9 mouse cellular contexts compared by ENCODE assay signal in genomic region chrX:94012479-94013167, GRCm38 (mm10). TPM values are rescaled to one million over a fixed set of nuclear protein-coding genes. Genes with fewer than 3 reads are reported as not detected.
DNase-seq lines count a peak whose midpoint lies in the region; ATAC-seq lines count a peak whose summit lies in the region.
"Had no signal": no experiment of that assay in that cellular context is flagged by ENCODE, and none has a peak within 500 bp of the region (broad histone marks: within the 10 kb centered on the region; RNA-seq: fewer than 3 reads in every experiment).

No protein-coding gene starts in this region.

- ATAC-seq in hindbrain, embryonic 13.5 days (ENCODE audit: low FRiP score) = no peak; the same call in 1 of the 2 replicates
- no peak for ATAC-seq in neural tube, embryonic 15.5 days (ENCODE audit: low FRiP score)

- H3K9ac ChIP-seq in hindbrain, embryonic 13.5 days = no peak overlapping the region
- H3K9ac ChIP-seq in neural tube, embryonic 15.5 days (replicated peaks) = no peak overlapping the region

- H3K36me3 ChIP-seq in forebrain, embryonic 10.5 days (replicated peaks) = no peaks in the 10 kb centered on the region
- H3K36me3 ChIP-seq in hindbrain, embryonic 13.5 days = no peaks in the 10 kb centered on the region
- no peaks in the 10 kb centered on the region for H3K36me3 ChIP-seq in neural tube, embryonic 15.5 days

- H3K4me2 ChIP-seq in hindbrain, embryonic 13.5 days = peak overlapping the region; percentile 21
- H3K4me2 ChIP-seq in neural tube, embryonic 15.5 days = peak overlapping the region; percentile 27

- H3K27ac ChIP-seq in forebrain, embryonic 10.5 days = peak overlapping the region; percentile 44; the same call in 1 of the 2 replicates
- H3K27ac ChIP-seq in hindbrain, embryonic 13.5 days = no peak overlapping the region
- H3K27ac ChIP-seq in neural tube, embryonic 15.5 days (replicated peaks) = no peak overlapping the region

- H3K27me3 ChIP-seq in forebrain, embryonic 10.5 days (ENCODE audit: poor library complexity, severe bottlenecking) = peaks cover 98% of the 10 kb centered on the region
- peaks cover 77% of the 10 kb centered on the region for H3K27me3 ChIP-seq in hindbrain, embryonic 13.5 days
- H3K27me3 ChIP-seq in neural tube, embryonic 15.5 days (replicated peaks) = peaks cover 43% of the 10 kb centered on the region

- H3K9me3 ChIP-seq in forebrain, embryonic 10.5 days = no peaks in the 10 kb centered on the region
- no peaks in the 10 kb centered on the region for H3K9me3 ChIP-seq in hindbrain, embryonic 13.5 days
- H3K9me3 ChIP-seq in neural tube, embryonic 15.5 days (replicated peaks) = no peaks in the 10 kb centered on the region

- WGBS in forebrain, embryonic 10.5 days = 42% methylated on average over 12 of the region's 12 CpGs
- WGBS in hindbrain, embryonic 13.5 days = 34% methylated on average over 12 of the region's 12 CpGs
- WGBS in neural tube, embryonic 15.5 days = 31% methylated on average over 12 of the region's 12 CpGs

- peaks cover 14% of the 10 kb centered on the region for H3K4me1 ChIP-seq in forebrain, embryonic 10.5 days
- H3K4me1 ChIP-seq in hindbrain, embryonic 13.5 days (replicated peaks) = no peaks in the 10 kb centered on the region
- H3K4me1 ChIP-seq in neural tube, embryonic 15.5 days = no peaks in the 10 kb centered on the region

- DNase-seq in adrenal gland, postnatal 14 days = peak; percentile 6
- no peak for DNase-seq in adrenal gland, adult 18-20 months (ENCODE audit: low spot score in 2 of 2)
- no peak for DNase-seq in forebrain, embryonic 10.5 days (ENCODE audit: extremely low spot score, low spot score)
- peak; percentile 48 for DNase-seq in layer of hippocampus, adult 9-11 months
- DNase-seq in B cell, adult 2 months = no peak
- no peak for DNase-seq in spleen, postnatal 10 days (ENCODE audit: low spot score in 2 of 2)

- H3K4me3 ChIP-seq in forebrain, embryonic 10.5 days = no peak overlapping the region; the same call in 1 of the 2 replicates
- H3K4me3 ChIP-seq in hindbrain, embryonic 13.5 days = no peak overlapping the region
- H3K4me3 ChIP-seq in neural tube, embryonic 15.5 days (replicated peaks) = no peak overlapping the region

RNA-seq across cellular contexts. Expression of gene AU015836, which starts 44.2 kb away (rescaled TPM):
- not detected in 2 replicates for total RNA-seq in adrenal gland, postnatal 14 days (2021)
- not detected for total RNA-seq in adrenal gland, adult 18-20 months (2021)
- polyA plus RNA-seq in forebrain, embryonic 10.5 days (2016; fragmentation: Nextera tagmentation; extraction: Ambion mirVana) = not detected in 2 replicates
- polyA plus RNA-seq in hindbrain, embryonic 13.5 days (2015; fragmentation: Nextera tagmentation; extraction: Ambion mirVana) = not detected in 2 replicates
- not detected in 2 replicates for polyA plus RNA-seq in neural tube, embryonic 15.5 days (2015; fragmentation: Nextera tagmentation; extraction: Ambion mirVana)
- total RNA-seq: common myeloid progenitor, adult 5-6 weeks had no signal

Comparison
In these comparisons a context has a peak if more than half of its experiments do, and no peak if none do; other contexts are left out.
1. DNase-seq: peak in adrenal gland, postnatal 14 days (single experiment) and layer of hippocampus, adult 9-11 months (single experiment); none in adrenal gland, adult 18-20 months (0 of 2), forebrain, embryonic 10.5 days (single experiment), B cell, adult 2 months (0 of 2) and spleen, postnatal 10 days (0 of 2).